Mouse (Mus musculus): ENCODE results near the gene Rprd1b. TPM values are rescaled to one million over a fixed set of nuclear protein-coding genes. Genes with fewer than 3 reads are reported as not detected.

The Rprd1b gene
- polyA plus RNA-seq, 1 experiment, result 5.5 TPM

GRCm38 (mm10) chr2:158057030-158057429, 28.7 kb downstream of the Rprd1b start:
- TF ChIP-seq FLI1 (IDR thresholded peaks at IDR 0.05; ENCODE audit: low read length), result no peak
- no peak for TF ChIP-seq GATA1 (IDR thresholded peaks at IDR 0.05; ENCODE audit: borderline replicate concordance, low read length)
- Histone ChIP-seq H3K4me1 (peaks cover 14% of the 10 kb centered on the region), H3K36me3 (replicated peaks; ENCODE audit: low read length) (peaks cover 88% of the 10 kb centered on the region), H3K4me3 (replicated peaks) (no peak overlapping the region), H3K9me3 (no peaks in the 10 kb centered on the region), H3K27me3 (replicated peaks) (no peaks in the 10 kb centered on the region)

GRCm38 (mm10) chr2:158058534-158058933, 30.2 kb downstream of the Rprd1b start:
- TF ChIP-seq GATA1 (IDR thresholded peaks at IDR 0.05; ENCODE audit: borderline replicate concordance, low read length) (no peak), FLI1 (IDR thresholded peaks at IDR 0.05; ENCODE audit: low read length) (no peak)
- Histone ChIP-seq H3K27me3 (replicated peaks) (no peaks in the 10 kb centered on the region), H3K4me1 (peaks cover 14% of the 10 kb centered on the region), H3K9me3 (no peaks in the 10 kb centered on the region), H3K36me3 (replicated peaks; ENCODE audit: low read length) (peaks cover 93% of the 10 kb centered on the region), H3K4me3 (replicated peaks) (no peak overlapping the region)

- Histone ChIP-seq H3K4me3 (replicated peaks) (no peak overlapping the region), H3K4me1 (peaks cover 17% of the 10 kb centered on the region), H3K27me3 (replicated peaks) (no peaks in the 10 kb centered on the region), H3K9me3 (no peaks in the 10 kb centered on the region), H3K36me3 (replicated peaks; ENCODE audit: low read length) (peaks cover 98% of the 10 kb centered on the region)
- no peak for TF ChIP-seq FLI1 (IDR thresholded peaks at IDR 0.05; ENCODE audit: low read length)
- no peak; the same call in 2 of the 3 replicates for TF ChIP-seq GATA1 (IDR thresholded peaks at IDR 0.05; ENCODE audit: borderline replicate concordance, low read length)
These were observed 31.4 kb downstream of the Rprd1b start for GRCm38 (mm10) chr2:158059666-158060105.

DNA sequence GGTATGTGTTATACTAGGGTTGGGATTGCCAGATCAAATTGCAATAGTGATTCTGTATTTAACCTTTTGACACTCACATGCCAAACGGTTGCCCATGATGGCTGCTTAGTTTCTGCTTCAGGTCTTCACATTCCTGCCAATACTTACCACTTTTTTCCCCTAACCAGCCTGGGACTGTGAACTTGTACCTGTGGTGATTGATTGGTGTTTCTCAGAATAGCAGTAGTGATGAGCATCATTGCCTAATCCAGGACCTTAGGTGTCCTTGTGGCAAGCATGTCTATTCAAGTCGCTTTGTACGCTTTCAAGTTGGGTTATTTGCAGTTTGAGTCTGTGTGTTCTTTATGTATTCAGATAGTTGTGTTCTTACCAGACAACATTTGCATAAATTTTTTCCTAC, 34.7 kb downstream of the Rprd1b start:
- Histone ChIP-seq H3K27me3 (replicated peaks) (no peaks in the 10 kb centered on the region), H3K36me3 (replicated peaks; ENCODE audit: low read length) (peaks cover 96% of the 10 kb centered on the region), H3K4me1 (peaks cover 26% of the 10 kb centered on the region), H3K9me3 (no peaks in the 10 kb centered on the region), H3K4me3 (replicated peaks) (no peak overlapping the region)
- TF ChIP-seq GATA1 (IDR thresholded peaks at IDR 0.05; ENCODE audit: borderline replicate concordance, low read length) (no peak), FLI1 (IDR thresholded peaks at IDR 0.05; ENCODE audit: low read length) (no peak)

- TF ChIP-seq FLI1 (IDR thresholded peaks at IDR 0.05; ENCODE audit: low read length), result no peak
- TF ChIP-seq GATA1 (IDR thresholded peaks at IDR 0.05; ENCODE audit: borderline replicate concordance, low read length), result no peak
- H3K4me3 ChIP-seq (replicated peaks), result no peak overlapping the region
- H3K9me3 ChIP-seq, result no peaks in the 10 kb centered on the region
- peaks cover 87% of the 10 kb centered on the region for H3K36me3 ChIP-seq (replicated peaks; ENCODE audit: low read length)
- H3K27me3 ChIP-seq (replicated peaks), result no peaks in the 10 kb centered on the region
- H3K4me1 ChIP-seq, result peaks cover 23% of the 10 kb centered on the region
These were observed 36.3 kb downstream of the Rprd1b start for GRCm38 (mm10) chr2:158064571-158065048.

DNA sequence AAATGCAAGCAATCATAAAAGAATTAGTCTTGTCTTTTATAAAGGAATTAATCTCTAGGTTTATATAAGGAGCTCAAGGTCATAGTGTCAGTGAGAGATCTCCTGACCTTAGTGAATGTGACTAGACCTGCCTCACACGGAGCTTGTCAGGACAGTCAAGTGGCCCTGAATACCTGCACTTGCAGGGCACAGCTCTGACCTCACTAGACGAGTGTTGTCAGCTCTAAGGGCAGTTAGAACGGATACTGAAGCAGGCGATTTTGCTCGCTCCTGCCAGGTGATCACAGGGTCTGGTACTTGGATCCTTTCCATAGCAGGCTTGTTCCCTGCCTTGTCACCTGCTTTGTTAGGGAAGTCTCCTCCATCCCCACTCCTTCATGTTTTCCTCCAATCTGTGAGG, 36.8 kb downstream of the Rprd1b start:
- Histone ChIP-seq H3K36me3 (replicated peaks; ENCODE audit: low read length) (peaks cover 87% of the 10 kb centered on the region), H3K4me1 (peaks cover 18% of the 10 kb centered on the region), H3K9me3 (no peaks in the 10 kb centered on the region), H3K4me3 (replicated peaks) (no peak overlapping the region), H3K27me3 (replicated peaks) (no peaks in the 10 kb centered on the region)
- no peak for TF ChIP-seq GATA1 (IDR thresholded peaks at IDR 0.05; ENCODE audit: borderline replicate concordance, low read length)
- no peak for TF ChIP-seq FLI1 (IDR thresholded peaks at IDR 0.05; ENCODE audit: low read length)

GRCm38 (mm10) chr2:158066456-158066855, 38.2 kb downstream of the Rprd1b start:
- Histone ChIP-seq H3K27me3 (replicated peaks) (no peaks in the 10 kb centered on the region), H3K36me3 (replicated peaks; ENCODE audit: low read length) (peaks cover 87% of the 10 kb centered on the region), H3K4me1 (peaks cover 21% of the 10 kb centered on the region), H3K9me3 (no peaks in the 10 kb centered on the region), H3K4me3 (replicated peaks) (no peak overlapping the region)
- no peak for TF ChIP-seq GATA1 (IDR thresholded peaks at IDR 0.05; ENCODE audit: borderline replicate concordance, low read length)
- TF ChIP-seq FLI1 (IDR thresholded peaks at IDR 0.05; ENCODE audit: low read length), result no peak

DNA sequence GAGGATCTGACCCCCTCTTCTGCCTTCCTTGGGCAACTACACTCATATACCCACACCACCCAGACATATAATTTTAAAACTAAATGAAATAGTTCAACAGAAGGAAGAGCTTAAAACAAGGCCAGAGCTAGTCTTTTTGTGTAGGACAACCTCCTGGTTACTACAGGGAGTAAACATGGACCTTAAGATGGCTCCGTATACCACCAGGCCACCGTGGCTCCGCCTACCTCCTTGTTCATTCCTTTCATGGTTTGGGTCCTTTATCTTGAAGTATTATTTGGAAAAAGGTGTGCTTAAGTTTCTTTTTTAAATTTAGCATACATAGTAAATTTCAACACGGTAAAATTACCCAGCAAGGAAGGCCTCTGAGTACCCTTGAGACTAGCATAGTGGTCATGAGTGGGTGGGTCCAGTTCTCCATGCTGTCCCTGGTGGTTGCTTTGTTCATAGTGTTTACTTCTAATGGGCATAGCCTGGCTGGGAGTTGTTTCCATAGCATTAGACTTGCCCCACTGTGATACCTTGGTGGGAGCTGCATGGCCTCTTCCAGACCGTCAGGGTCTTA, 39.0 kb downstream of the Rprd1b start:
- no peaks in the 10 kb centered on the region for H3K27me3 ChIP-seq (replicated peaks)
- H3K36me3 ChIP-seq (replicated peaks; ENCODE audit: low read length), result peaks cover 87% of the 10 kb centered on the region
- H3K4me3 ChIP-seq (replicated peaks), result no peak overlapping the region
- no peaks in the 10 kb centered on the region for H3K9me3 ChIP-seq
- TF ChIP-seq FLI1 (IDR thresholded peaks at IDR 0.05; ENCODE audit: low read length) (no peak), GATA1 (IDR thresholded peaks at IDR 0.05; ENCODE audit: borderline replicate concordance, low read length) (no peak)
- H3K4me1 ChIP-seq, result peaks cover 25% of the 10 kb centered on the region

- Histone ChIP-seq H3K27me3 (replicated peaks) (no peaks in the 10 kb centered on the region), H3K36me3 (replicated peaks; ENCODE audit: low read length) (peaks cover 89% of the 10 kb centered on the region)
These were observed 40.2 kb downstream of the Rprd1b start for GRCm38 (mm10) chr2:158068444-158068971.

DNA sequence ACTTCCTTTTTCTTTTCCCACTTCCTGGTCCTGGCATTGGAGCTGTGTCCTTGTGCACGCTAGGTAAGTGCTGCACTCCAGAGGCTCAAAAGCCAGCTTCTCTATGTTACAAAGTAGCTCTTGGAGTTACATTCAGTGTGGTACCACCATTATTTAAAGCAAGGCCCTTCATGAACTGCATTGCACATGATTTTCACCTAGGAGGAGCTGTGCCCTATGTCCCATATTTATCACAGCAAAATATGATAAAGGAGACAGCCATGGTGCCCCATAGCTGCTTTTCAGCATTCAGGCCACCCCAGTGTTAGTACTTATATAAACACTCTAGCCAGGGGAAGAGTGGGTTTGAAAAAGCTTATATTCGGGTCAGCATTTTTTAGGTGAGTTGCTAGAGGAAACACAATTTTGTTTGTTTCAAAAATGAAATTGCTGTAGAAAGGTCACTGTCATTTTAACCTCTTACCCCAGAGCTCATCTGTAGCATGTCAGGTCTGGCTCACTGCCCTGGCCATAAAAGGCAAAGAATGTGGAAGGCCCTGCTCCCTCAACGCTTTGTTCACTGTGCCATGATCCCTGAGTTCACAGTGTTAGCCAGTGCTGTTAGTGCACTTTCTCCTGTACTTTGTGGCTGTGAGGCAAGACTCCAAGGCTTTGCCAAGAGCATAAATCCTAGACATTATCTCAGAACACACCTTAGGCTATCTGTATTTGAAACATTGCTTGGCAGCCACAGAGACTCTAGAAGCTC, 42.8 kb downstream of the Rprd1b start:
- Histone ChIP-seq H3K4me1 (peaks cover 15% of the 10 kb centered on the region), H3K27me3 (replicated peaks) (no peaks in the 10 kb centered on the region), H3K9me3 (no peaks in the 10 kb centered on the region), H3K36me3 (replicated peaks; ENCODE audit: low read length) (peaks cover 91% of the 10 kb centered on the region), H3K4me3 (replicated peaks) (no peak overlapping the region)
- TF ChIP-seq GATA1 (IDR thresholded peaks at IDR 0.05; ENCODE audit: borderline replicate concordance, low read length) (no peak), FLI1 (IDR thresholded peaks at IDR 0.05; ENCODE audit: low read length) (no peak)

More at GRCm38 (mm10) chr2:158068444-158068971, 40.2 kb downstream of the Rprd1b start:
- Histone ChIP-seq H3K4me3 (replicated peaks) (no peak overlapping the region), H3K4me1 (peaks cover 25% of the 10 kb centered on the region), H3K9me3 (no peaks in the 10 kb centered on the region)
- TF ChIP-seq GATA1 (IDR thresholded peaks at IDR 0.05; ENCODE audit: borderline replicate concordance, low read length), result no peak
- no peak for TF ChIP-seq FLI1 (IDR thresholded peaks at IDR 0.05; ENCODE audit: low read length)
